In genomic region chr17:47386649-47387048, GRCm38 (mm10) we compare ENCODE assay signal across 10 mouse cellular contexts. TPM values are rescaled to one million over a fixed set of nuclear protein-coding genes. Genes with fewer than 3 reads are reported as not detected.
DNase-seq lines count a peak whose midpoint lies in the region; ATAC-seq and TF ChIP-seq lines count a peak whose summit lies in the region.
"Had no signal": no experiment of that assay in that cellular context is flagged by ENCODE, and none has a peak within 500 bp of the region (broad histone marks: within the 10 kb centered on the region; RNA-seq: fewer than 3 reads in every experiment).

No protein-coding gene starts in this region.

- no peak for ATAC-seq in activated CD4-positive, CD25-positive, alpha-beta regulatory T cell, adult 4 months
- ATAC-seq: Patski had no signal

- no peaks in the 10 kb centered on the region for H3K4me1 ChIP-seq in olfactory bulb, adult 2 months (ENCODE audit: control insufficient read depth, insufficient read depth, low read length)
- H3K4me1 ChIP-seq: heart, embryonic 15.5 days had no signal

- TF ChIP-seq POLR2A in olfactory bulb, adult 2 months (IDR thresholded peaks at IDR 0.05; ENCODE audit: insufficient read depth, low read depth, low read length) = no peak

- 60% methylated on average over 4 of the region's 4 CpGs for WGBS in olfactory bulb, adult 2 months

- H3K4me3 ChIP-seq in left cerebral cortex, adult 2 months = no peak overlapping the region
- no peak overlapping the region for H3K4me3 ChIP-seq in olfactory bulb, adult 2 months (ENCODE audit: insufficient read depth, low read depth, low read length)
- H3K4me3 ChIP-seq: heart, embryonic 15.5 days had no signal

- peak; percentile 74 for TF ChIP-seq CTCF in left cerebral cortex, adult 2 months (IDR thresholded peaks at IDR 0.05)
- peak; percentile 55; the same call in 1 of the 2 replicates for TF ChIP-seq CTCF in olfactory bulb, adult 2 months (IDR thresholded peaks at IDR 0.05; ENCODE audit: insufficient read depth, low read depth, low read length)

- DNase-seq in cerebellum, adult 8-10 months = peak; percentile 10
- DNase-seq in cerebellum, adult 9-10 months = no peak
- DNase-seq in left cerebral cortex, adult 2 months (ENCODE audit: extremely low spot score in 1 of 2, low spot score in 2 of 2) = no peak
- DNase-seq in left cerebral cortex, postnatal 10 days (ENCODE audit: extremely low spot score in 1 of 2, low spot score in 2 of 2) = no peak
- DNase-seq in adrenal gland, postnatal 36 days = peak; percentile 54 to 63
- DNase-seq in kidney, postnatal 10 days = peak; percentile 77

- intact Hi-C loops in left cerebral cortex, adult 2 months (cut with DNase I) = loop anchor here (5.0 kb wide), 1 partner anchor 96 kb away; no protein-coding TSS in a partner anchor
- intact Hi-C loops in left cerebral cortex, postnatal 10 days (cut with DNase I) = no loop called here

- H3K27ac ChIP-seq in left cerebral cortex, adult 2 months = no peak overlapping the region
- no peak overlapping the region for H3K27ac ChIP-seq in olfactory bulb, adult 2 months (ENCODE audit: insufficient read depth, low read depth, low read length)
- H3K27ac ChIP-seq: heart, embryonic 15.5 days had no signal

RNA-seq across cellular contexts. Expression of gene Guca1b, which starts 1.5 kb away (rescaled TPM):
- 1 to 10 TPM; 1.8 to 2.9 TPM for total RNA-seq in left cerebral cortex, adult 2 months (2021)
- under 1 TPM; 0.69 to 0.81 TPM for total RNA-seq in left cerebral cortex, postnatal 10 days (2021)
- total RNA-seq in adrenal gland, postnatal 36 days (2021) = 1 to 10 TPM in 1 of 2 experiments, under 1 TPM in 1; 0.60 to 2.4 TPM
- polyA plus RNA-seq in olfactory bulb, adult 2 months (2012; ENCODE audit: insufficient read depth, insufficient read length, low replicate concordance, missing spikeins) = not detected in 2 replicates
- 1 to 10 TPM; 1.1 TPM for polyA plus RNA-seq in activated CD4-positive, CD25-positive, alpha-beta regulatory T cell, adult 4 months (2017; shearing (Covaris generic))

RNA-seq across cellular contexts. Expression of gene Guca1a, which starts 13.7 kb away (rescaled TPM):
- not detected for total RNA-seq in left cerebral cortex, adult 2 months (2021)
- total RNA-seq in left cerebral cortex, postnatal 10 days (2021) = not detected
- 1 to 10 TPM; 1.2 to 1.7 TPM for total RNA-seq in adrenal gland, postnatal 36 days (2021)
- polyA plus RNA-seq in olfactory bulb, adult 2 months (2012; ENCODE audit: insufficient read depth, insufficient read length, low replicate concordance, missing spikeins) = not detected in 2 replicates
- not detected for polyA plus RNA-seq in activated CD4-positive, CD25-positive, alpha-beta regulatory T cell, adult 4 months (2017; shearing (Covaris generic))

RNA-seq across cellular contexts. Expression of gene Mrps10, which starts 18.0 kb away (rescaled TPM):
- 10 to 100 TPM; 28.4 to 29.1 TPM for total RNA-seq in left cerebral cortex, adult 2 months (2021)
- total RNA-seq in left cerebral cortex, postnatal 10 days (2021) = 10 to 100 TPM; 28.8 to 29.6 TPM
- total RNA-seq in adrenal gland, postnatal 36 days (2021) = 10 to 100 TPM; 37.5 to 52.8 TPM
- polyA plus RNA-seq in olfactory bulb, adult 2 months (2012; ENCODE audit: insufficient read depth, insufficient read length, low replicate concordance, missing spikeins) = not detected in 2 replicates
- 10 to 100 TPM; 30.8 to 36.4 TPM for polyA plus RNA-seq in activated CD4-positive, CD25-positive, alpha-beta regulatory T cell, adult 4 months (2017; shearing (Covaris generic))

RNA-seq across cellular contexts. Expression of gene AI661453, which starts 49.8 kb away (rescaled TPM):
- under 1 TPM; 0.61 to 0.84 TPM for total RNA-seq in left cerebral cortex, adult 2 months (2021)
- total RNA-seq in left cerebral cortex, postnatal 10 days (2021) = under 1 TPM; 0.30 to 0.61 TPM
- under 1 TPM; 0.23 to 0.60 TPM for total RNA-seq in adrenal gland, postnatal 36 days (2021)
- polyA plus RNA-seq in olfactory bulb, adult 2 months (2012; ENCODE audit: insufficient read depth, insufficient read length, low replicate concordance, missing spikeins) = not detected in 2 replicates
- polyA plus RNA-seq in activated CD4-positive, CD25-positive, alpha-beta regulatory T cell, adult 4 months (2017; shearing (Covaris generic)) = under 1 TPM in 1 of 2 experiments, not detected in 1; 0.15 TPM

RNA-seq across cellular contexts. Expression of gene 1700001C19Rik, which starts 50.5 kb away (rescaled TPM):
- not detected for total RNA-seq in left cerebral cortex, adult 2 months (2021)
- total RNA-seq in left cerebral cortex, postnatal 10 days (2021) = not detected
- not detected for total RNA-seq in adrenal gland, postnatal 36 days (2021)
- polyA plus RNA-seq in olfactory bulb, adult 2 months (2012; ENCODE audit: insufficient read depth, insufficient read length, low replicate concordance, missing spikeins) = not detected in 2 replicates
- polyA plus RNA-seq in activated CD4-positive, CD25-positive, alpha-beta regulatory T cell, adult 4 months (2017; shearing (Covaris generic)) = not detected

Comparison
In these comparisons a context has a peak if more than half of its experiments do, and no peak if none do; other contexts are left out.
1. DNase-seq: peak in cerebellum, adult 8-10 months (single experiment), adrenal gland, postnatal 36 days (2 of 2) and kidney, postnatal 10 days (single experiment); none in cerebellum, adult 9-10 months (single experiment), left cerebral cortex, adult 2 months (0 of 2) and left cerebral cortex, postnatal 10 days (0 of 2).